Mouse (Mus musculus): ENCODE measurements around the gene Tanc1. TPM values are rescaled to one million over a fixed set of nuclear protein-coding genes. Genes with fewer than 3 reads are reported as not detected.
A peak's percentile ranks its signal among the peaks of the same experiment; 100 is the strongest.

The Tanc1 gene
- total RNA-seq, 2 experiments from 2014 or later = 20.1 to 25.4 TPM

DNA sequence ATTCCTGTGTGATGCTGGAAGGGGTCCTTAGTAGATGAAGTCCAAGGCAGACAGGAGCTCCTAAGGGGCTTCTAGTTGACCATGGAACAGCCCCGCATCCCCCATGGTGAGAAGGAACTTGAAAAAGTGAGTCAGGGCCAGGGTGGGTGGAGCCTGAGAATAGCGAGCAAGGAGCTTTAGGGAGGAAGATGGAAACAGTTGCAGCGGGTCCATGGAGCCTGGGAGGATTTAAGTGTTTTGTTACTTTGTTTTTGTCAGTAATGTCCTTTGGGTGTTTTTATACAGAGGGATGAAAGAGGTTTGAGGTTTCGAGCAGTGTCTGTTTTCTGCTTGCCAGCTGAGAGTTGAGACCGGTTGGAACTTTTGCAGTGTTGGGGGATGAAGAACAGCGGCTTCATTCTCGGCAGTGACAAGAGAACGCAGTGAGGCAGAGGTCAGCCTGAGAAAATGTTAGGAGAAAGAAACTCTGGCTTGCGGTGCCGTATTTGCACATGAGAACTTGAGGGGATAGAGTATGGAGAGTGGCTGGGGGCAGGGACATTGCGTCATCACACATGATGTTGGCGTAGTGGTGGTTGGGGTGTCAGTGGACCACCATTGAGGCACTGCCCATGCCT is 130.8 kb downstream of the Tanc1 start:
- intact Hi-C loops (cut with DNase I) = loop anchor here (5.0 kb wide), 1 partner anchor 130 kb away; the partner anchor contains the start of gene Tanc1
- DNase-seq (ENCODE audit: low spot score in 2 of 2) = no peak

DNA sequence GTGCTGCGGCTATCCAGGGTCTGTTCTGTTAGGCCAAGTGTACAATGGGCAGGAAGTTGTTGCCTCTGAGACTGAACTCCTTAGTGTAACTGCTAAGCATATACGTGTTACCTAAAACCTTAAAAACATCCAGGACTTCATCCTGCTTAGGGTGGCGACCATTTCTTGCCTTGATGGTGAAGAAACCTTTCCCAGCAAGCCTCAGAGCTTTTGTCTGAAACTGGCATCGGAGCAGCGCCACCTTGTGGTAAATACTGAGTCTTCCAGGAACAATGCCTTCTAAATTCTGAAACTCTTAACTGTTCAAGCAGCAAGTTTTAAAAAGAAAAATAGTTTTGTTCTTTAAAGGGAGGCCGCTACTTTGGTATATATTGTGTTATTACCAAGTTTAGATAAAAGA is 133.6 kb downstream of the Tanc1 start:
- intact Hi-C loops (cut with DNase I) = loop anchor here (1.0 to 5.0 kb wide), 2 partner anchors 204 to 223 kb away; no protein-coding TSS in a partner anchor
- peak; percentile 58 to 73 for DNase-seq (ENCODE audit: low spot score in 2 of 2)

DNA sequence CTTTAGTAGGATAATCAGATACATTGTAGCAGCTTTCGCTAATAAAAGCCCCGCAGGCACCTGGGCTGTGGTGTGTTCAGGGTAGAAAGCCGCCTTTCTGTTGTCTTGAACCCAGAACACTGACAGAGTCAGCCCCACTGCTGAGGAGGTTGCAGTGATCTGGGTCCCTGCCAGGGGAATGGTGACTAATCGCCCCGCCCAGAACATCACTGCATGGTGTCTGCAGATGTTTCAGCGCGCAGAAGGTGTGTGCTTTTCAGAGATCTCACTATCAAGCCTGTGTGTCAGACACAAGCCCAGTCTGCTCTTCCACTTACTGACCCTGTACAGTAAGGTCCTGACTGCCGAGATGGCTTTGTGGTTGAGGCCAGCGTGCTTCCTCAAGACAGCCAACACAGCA is 134.2 kb downstream of the Tanc1 start:
- intact Hi-C loops (cut with DNase I) = loop anchor here (5.0 kb wide), 1 partner anchor 224 kb away; no protein-coding TSS in a partner anchor
- no peak for DNase-seq (ENCODE audit: low spot score in 2 of 2)

DNA sequence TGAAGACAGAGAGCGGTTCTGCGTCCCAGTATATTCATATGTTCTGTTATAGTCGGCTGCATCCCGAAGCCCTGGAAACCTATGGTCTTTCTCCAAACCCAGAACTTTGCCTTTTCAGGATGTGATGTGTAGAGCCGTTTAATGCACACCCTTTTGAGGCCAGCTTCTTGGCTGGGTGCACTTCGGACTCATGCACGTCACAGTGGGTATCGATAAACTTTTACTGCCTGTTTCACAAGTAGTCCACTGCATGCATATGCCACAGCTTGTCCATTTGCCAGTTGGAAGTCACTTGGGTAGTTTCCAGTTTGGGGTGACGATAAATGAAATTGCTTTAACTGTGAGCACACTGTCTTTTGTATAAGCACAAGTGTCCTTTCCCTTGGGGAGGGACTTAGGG is 135.9 kb downstream of the Tanc1 start:
- intact Hi-C loops (cut with DNase I) = loop anchor here (5.0 kb wide), 1 partner anchor 225 kb away; no protein-coding TSS in a partner anchor

DNA sequence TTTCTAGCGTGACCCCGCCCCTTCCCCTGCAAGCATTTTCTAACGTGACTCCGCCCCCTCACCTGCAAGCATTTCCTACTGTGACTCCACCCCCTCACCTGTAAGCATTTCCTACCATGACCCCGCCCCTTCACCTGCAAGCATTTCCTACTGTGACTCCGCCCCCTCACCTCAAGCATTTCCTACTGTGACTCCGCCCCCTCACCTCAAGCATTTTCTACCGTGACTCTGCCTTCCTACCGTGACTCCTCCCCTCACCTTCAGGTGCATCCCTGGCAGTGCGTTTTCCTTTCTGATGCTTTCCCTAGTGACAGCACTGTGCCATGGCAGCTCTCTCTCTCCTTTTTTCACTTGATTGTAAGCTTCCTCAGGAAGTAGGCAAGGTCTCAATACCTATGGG is 137.5 kb downstream of the Tanc1 start:
- intact Hi-C loops (cut with DNase I) = loop anchor here (5.0 kb wide), 1 partner anchor 227 kb away; no protein-coding TSS in a partner anchor
- no peak for DNase-seq (ENCODE audit: low spot score in 2 of 2)

More for the DNA sequence above, 135.9 kb downstream of the Tanc1 start:
- no peak for DNase-seq (ENCODE audit: low spot score in 2 of 2)

- intact Hi-C loops (cut with DNase I) = loop anchor here (10.0 kb wide), 1 partner anchor 664 kb away; no protein-coding TSS in a partner anchor
- no peak for DNase-seq (ENCODE audit: low spot score in 2 of 2)
Observed at GRCm38 (mm10) chr2:59751172-59751571, 139.3 kb downstream of the Tanc1 start.

DNA sequence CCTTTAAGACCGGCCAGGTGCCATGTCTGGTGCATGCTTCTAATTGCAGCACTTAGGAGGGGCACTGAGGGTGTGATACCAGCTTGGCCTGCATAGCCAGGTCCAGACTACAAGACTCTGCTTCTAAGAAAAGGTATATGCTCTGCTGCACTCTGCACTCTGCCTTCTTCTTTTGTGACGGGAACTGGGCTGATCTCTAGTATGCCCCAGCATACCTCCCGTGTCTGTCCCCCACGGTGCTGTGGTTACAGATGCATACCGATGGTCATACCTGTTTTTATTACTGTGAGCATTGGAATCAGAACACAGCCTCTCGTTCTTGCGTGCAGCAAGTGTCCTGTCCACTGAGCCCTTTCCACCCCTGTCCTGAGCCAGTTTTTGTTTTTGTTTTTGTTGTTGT is 140.3 kb downstream of the Tanc1 start:
- intact Hi-C loops (cut with DNase I) = loop anchor here (10.0 kb wide), 1 partner anchor 663 kb away; no protein-coding TSS in a partner anchor
- DNase-seq (ENCODE audit: low spot score in 2 of 2) = no peak

- DNase-seq (ENCODE audit: low spot score in 2 of 2) = peak in 1 of 2 experiments; percentile 37
- intact Hi-C loops (cut with DNase I) = loop anchor here (10.0 kb wide), 1 partner anchor 662 kb away; no protein-coding TSS in a partner anchor
Observed at GRCm38 (mm10) chr2:59752766-59753165, 140.9 kb downstream of the Tanc1 start.

- intact Hi-C loops (cut with DNase I) = loop anchor here (10.0 kb wide), 1 partner anchor 659 kb away; no protein-coding TSS in a partner anchor
- no peak for DNase-seq (ENCODE audit: low spot score in 2 of 2)
Observed at GRCm38 (mm10) chr2:59756137-59756753, 144.4 kb downstream of the Tanc1 start.

DNA sequence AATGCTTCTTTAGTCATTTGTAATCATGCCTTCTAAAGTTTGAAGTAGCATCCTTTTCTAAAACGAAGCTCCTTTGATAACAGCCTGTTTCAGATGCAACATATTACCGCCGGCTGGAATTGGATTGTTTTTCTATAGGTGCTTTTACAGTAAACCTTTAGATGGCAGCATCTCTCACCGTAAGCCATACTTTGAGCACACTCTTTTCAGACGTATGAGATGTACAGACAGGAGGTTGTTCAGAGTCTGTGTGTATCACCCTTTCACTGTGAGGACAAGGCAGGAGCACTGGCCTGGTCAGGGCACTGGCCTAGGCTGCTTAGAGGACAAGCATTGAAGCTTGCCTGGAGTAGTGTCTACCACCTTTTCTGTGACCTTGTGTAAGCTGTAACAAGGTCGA is 145.2 kb downstream of the Tanc1 start:
- peak in 1 of 2 experiments; percentile 43 for DNase-seq (ENCODE audit: low spot score in 2 of 2)
- intact Hi-C loops (cut with DNase I) = loop anchor here (10.0 kb wide), 1 partner anchor 658 kb away; no protein-coding TSS in a partner anchor

DNA sequence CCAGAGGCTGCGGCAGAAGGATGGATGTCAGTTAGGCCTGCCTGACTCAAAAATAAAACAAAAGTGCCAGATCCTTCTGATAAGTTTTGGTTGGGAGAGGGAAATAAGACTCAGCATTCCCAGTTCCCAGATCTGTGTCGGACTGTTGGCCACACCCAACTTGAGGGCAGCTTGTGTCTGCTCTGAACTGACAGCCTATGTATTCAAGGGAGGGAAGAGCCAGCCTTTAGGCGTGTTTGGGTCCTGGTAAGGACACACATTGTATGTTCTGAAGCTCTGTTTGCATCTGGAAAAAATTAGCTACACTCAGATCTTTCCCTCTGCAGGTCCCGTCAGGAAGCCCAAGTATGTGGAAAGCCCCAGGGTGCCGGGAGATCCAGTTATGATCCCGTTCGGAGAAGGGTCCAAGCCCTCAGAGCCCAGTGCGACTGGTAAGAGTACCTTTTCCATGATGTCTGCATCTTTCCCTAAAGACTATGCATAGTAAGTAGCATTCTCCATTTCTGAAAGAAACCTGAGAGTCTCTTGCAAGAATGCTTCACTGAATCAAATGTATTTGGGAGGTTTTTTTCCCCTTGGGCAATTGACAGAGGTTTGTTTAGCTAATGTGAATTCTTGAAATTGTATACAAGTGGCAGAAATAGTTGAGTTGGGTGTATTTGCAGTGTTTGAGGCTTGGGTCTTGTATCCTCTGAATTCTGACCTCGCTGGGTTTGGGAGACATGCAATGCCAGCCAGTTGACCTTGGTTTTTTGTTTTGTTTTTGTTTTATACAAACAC is 146.5 kb downstream of the Tanc1 start:
- intact Hi-C loops (cut with DNase I) = loop anchor here (10.0 kb wide), 1 partner anchor 656 kb away; no protein-coding TSS in a partner anchor
- DNase-seq (ENCODE audit: low spot score in 2 of 2) = no peak

GRCm38 (mm10) chr2:59760731-59761130 is 148.9 kb downstream of the Tanc1 start:
- DNase-seq (ENCODE audit: low spot score in 2 of 2) = no peak
- intact Hi-C loops (cut with DNase I) = no loop called here

- DNase-seq (ENCODE audit: low spot score in 2 of 2) = no peak
- intact Hi-C loops (cut with DNase I) = no loop called here
Observed at GRCm38 (mm10) chr2:59761183-59761582, 149.3 kb downstream of the Tanc1 start.

- intact Hi-C loops (cut with DNase I) = no loop called here
- no peak for DNase-seq (ENCODE audit: low spot score in 2 of 2)
Observed at GRCm38 (mm10) chr2:59762277-59762676, 150.4 kb downstream of the Tanc1 start.

- intact Hi-C loops (cut with DNase I) = no loop called here
- DNase-seq (ENCODE audit: low spot score in 2 of 2) = no peak
Observed at GRCm38 (mm10) chr2:59765671-59766070, 153.8 kb downstream of the Tanc1 start.

DNA sequence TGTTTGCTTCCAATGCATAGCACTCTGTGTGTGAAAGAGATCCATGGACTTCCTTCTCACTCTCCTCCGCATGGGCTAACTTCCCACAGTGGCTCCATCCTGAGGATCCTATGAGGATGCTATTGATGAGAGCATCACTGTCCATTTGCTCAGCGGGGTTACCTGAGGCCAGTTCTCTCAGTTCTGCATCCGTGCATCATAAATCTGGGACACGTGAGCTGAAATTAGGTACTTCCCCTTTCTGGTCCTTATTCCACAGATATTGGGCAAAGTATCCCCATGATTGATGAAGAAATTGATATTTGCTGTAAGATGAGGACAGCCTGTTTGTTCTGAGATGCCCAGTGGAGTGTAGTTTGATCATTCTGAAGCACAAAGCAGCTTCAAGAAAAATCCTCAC is 156.1 kb downstream of the Tanc1 start:
- no peak for DNase-seq (ENCODE audit: low spot score in 2 of 2)
- intact Hi-C loops (cut with DNase I) = no loop called here

- intact Hi-C loops (cut with DNase I) = no loop called here
- no peak for DNase-seq (ENCODE audit: low spot score in 2 of 2)
Observed at GRCm38 (mm10) chr2:59768661-59769384, 157.0 kb downstream of the Tanc1 start.

DNA sequence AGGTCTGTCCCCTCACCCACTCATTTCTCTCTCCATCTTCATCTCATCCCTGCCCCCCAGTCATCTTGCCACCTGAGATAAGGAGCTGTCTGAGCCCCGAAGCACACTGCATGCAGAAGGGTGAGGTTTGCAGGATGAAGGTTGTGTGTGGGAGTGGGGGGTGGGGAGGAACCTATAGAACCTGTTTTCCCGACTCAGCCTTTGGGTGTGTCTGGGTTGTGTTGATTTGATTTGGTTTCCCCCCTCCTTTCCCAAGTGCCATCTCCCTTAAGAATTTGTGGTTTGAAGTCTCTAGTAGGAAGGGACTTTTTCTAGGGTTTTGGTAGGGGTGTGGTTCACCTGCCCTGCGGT is 157.5 kb downstream of the Tanc1 start:
- intact Hi-C loops (cut with DNase I) = no loop called here
- DNase-seq (ENCODE audit: low spot score in 2 of 2) = no peak

DNA sequence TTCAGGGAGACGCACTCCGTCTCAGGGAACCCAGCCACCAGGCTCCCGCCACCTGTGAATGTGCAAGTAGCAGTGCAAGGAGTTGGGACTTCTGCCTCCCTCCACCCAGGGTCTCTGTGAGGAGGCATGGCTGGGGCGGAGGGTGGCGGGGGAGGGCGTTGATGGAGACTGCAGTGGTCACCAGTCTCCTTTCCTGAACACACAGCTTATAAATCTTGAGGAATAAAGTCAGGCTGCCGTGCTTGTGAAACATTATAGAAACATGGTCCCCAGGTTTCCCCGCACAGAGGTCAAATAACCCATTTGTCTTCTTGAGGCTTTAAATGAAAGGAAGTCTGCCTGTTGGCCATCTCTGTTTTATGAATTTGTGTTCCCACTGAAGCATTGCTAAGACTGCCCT is 159.9 kb downstream of the Tanc1 start:
- no peak for DNase-seq (ENCODE audit: low spot score in 2 of 2)
- intact Hi-C loops (cut with DNase I) = no loop called here
